Mouse (Mus musculus) testis, postnatal 14 days (tissue): ENCODE measurements around the gene Gm7954.
A peak's percentile ranks its signal among the peaks of the same experiment; 100 is the strongest.
"Not testable (repeated sequence)": the region's sequence is repeated elsewhere in the genome, so short reads cannot be mapped to it uniquely, and the experiment has no call there.

Experiments used
- DNase-seq: peaks from one replicate; pipeline ENCODE4 v3.0.0; 2021; ENCODE audit warnings: low spot score

Gene Gm7954

GRCm38 (mm10) chr14:41453418-41453817 is at the start of gene Gm7954:
Gene Gm7954, minus strand, starts transcription at chr14:41453518.
- not testable (repeated sequence) for DNase-seq

DNA sequence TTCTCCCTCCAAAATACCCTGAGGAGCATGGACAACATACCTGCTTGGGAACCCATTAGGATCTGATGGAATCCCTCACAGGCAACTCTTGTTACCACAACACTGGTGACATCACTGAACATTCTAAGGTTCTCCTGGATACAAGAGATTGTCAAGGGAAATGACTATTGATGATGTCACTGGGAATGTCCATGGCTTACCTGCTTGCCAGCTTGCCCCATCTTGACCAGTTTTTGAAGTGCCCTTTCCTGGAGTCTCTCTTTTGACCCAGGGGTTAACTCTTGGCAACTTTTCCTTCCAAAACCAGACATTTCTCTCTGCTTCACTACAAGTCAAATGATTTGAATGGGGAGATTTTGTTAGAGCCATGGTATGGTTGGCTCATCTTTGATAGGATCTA is 36.1 kb upstream of the Gm7954 start, which contains the start of gene Gm3486:
Gene Gm3486, minus strand, starts transcription at position 101 of the 400 bp plus-strand sequence.
- DNase-seq = not testable (repeated sequence)

DNA sequence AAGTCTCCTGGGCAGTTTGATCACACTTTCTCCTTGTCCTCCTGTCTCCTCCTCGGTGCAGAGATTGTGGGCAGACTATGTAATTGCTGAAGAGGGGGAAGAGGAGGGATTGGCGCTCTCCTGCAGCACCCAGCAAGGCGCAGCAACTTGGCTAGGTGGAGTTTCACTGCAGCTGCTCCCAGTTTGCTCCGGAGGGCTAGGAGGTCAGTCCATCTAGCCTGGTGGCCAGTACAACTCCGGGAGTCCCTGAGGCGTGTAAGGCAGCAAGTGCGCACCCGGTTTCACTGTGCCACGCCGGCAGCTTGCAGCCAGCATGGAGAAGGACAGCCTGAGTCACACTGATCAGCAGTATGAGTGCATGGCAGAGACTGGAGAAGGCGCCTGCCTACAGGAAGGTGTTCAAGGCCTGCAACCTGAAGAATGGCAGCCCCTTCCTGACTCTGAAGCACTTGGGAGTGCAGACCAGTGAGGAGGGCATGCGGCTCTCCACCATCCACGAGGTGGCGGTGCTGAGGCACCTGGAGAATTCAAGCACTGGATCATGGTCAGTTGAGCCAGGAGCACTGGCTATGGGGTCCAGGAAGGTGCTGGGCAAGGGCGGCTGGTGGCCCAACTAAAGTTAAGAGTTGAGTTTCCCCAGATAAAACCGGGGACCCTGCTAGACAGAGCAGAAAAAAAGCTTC is 27.8 kb downstream of the Gm7954 start:
- peak; percentile 17 for DNase-seq

- not testable (repeated sequence) for DNase-seq
Observed at GRCm38 (mm10) chr14:41424694-41425093, 28.6 kb downstream of the Gm7954 start.

- not testable (repeated sequence) for DNase-seq
Observed at GRCm38 (mm10) chr14:41408181-41408580, 45.1 kb downstream of the Gm7954 start, which contains the start of gene Gm6482. Gene Gm6482, minus strand, starts transcription at chr14:41408281.
